Mouse (Mus musculus) heart, postnatal 10 days (tissue): ENCODE data around the gene Ptbp1. TPM values are rescaled to one million over a fixed set of nuclear protein-coding genes. Genes with fewer than 3 reads are reported as not detected.
A peak's percentile ranks its signal among the peaks of the same experiment; 100 is the strongest.

Source experiments
- DNase-seq, 2 experiments: peaks; one replicate each; pipeline ENCODE4 v3.0.0; 2021
- intact Hi-C: fragments of 180-260 bp; cut with DNase I; formaldehyde crosslinking; loops from one replicate; pipeline ENCODE4 v1.15.1; 2025
- total RNA-seq, 2 experiments: library from RNA; stranded (reverse); gene quantifications; 2 replicates each; pipeline ENCODE4 v1.2.3; 2021

Ptbp1 gene
- total RNA-seq, 2 experiments from 2014 or later, result 144 to 145 TPM

DNA sequence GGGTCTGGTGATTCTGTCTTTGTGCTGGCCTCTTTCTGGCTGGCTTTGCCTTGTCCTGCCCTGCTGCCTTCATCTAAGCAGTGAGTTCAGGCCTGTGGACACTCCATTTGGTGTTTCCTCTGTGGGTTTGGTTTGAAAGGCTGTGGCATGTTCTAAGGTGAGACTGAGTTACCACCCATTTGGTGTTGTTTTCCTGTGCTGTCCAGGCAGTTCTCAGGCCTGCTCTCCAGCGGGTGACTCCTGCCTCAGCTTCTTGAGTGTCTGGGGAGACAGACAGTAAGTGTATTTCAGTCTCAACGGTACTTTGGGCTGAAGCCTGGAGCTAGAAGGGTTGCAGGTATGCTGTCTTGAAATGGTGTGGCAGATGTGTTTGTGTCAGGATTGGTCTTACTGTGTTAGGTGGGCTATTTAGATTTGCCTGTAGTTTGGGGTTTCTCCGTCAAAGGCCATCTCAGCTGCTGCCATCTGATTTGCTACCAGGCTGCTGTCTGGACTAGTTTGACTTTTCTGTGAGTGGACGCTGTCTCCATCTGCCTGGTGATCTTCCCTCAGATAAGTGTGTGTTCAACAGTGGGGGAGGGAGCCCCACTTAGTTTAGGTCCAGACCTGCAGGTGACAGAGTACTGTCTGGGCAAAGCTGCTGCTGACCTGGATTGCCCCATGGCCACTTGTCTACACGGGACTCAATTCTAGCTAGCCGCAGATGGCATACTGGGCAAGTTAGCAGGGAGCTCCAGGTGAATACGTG lies 2.7 kb downstream of the Ptbp1 start:
- DNase-seq, result no peak
- intact Hi-C loops, result loop anchor here (5.0 kb wide), 1 partner anchor 285 kb away; the partner anchor contains the start of gene Cbarp

DNA sequence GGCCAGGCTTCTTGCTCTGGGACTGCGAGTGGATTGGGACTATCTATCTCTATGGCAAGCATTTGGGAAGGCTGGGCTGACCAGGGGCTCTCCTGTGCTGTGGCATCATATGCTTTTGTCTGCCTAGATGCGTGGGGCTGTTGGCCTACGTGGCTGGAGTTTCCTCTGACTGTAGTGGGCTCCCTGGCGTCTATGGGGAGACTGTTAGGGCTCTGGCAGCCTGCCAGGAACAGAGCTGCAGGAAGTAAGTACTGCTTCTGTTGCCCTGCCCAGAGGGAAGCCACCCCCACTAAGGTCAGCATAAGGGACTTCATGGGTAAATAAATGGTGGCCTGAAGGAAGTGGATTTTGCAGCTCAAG lies 3.2 kb downstream of the Ptbp1 start:
- intact Hi-C loops, result loop anchor here (5.0 kb wide), 1 partner anchor 285 kb away; the partner anchor contains the start of gene Cbarp
- DNase-seq, result peak; percentile 77 to 81

DNA sequence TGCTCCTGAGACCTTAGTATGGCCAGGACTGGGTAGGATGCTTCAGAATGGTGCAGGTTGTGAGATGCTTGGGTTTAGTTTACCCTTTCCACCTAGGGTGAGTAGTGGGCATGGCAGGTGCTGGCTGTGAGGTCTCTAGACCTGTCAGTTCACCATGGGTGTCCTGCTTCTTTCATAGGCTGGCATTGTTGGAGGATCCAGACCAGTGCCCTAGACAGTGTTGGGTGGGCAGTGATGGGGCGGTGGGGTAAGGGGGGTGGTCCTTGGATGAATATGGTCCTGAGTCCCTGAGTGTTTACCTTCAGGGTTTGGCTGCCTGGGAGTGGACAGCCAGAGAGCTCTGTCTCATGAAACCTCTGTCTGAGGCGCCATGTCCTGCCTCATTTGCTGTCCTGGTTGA lies 3.7 kb downstream of the Ptbp1 start:
- no peak for DNase-seq
- intact Hi-C loops, result loop anchor here (5.0 kb wide), 1 partner anchor 284 kb away; the partner anchor contains the start of gene Cbarp

DNA sequence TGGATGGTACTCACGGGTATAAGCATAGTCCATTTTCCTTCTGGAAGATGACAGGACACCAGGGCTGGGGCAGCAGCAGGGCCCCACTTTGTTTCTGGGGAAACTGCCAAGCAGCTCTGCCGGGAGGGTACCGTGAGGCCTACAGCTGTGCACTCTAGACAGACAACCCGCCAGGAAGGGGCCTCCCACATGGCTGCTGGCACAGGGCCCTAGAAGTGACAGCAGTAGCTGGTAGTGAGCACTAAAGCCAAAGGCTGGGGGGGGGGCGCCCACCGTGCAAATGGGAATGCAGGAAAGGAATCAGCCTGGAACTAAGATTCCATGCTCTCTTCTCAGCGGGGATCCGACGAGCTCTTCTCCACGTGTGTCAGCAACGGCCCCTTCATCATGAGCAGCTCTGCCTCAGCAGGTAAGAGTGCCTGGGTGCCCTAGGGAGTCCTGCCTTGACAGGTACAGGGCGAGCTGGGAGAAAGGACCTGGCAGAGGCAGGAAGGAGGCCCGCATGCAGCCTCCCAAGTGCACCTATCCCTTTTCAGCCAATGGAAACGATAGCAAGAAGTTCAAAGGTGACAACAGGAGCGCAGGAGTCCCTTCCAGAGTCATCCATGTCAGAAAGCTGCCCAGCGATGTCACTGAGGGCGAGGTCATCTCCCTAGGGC lies 4.3 kb downstream of the Ptbp1 start:
- intact Hi-C loops, result loop anchor here (5.0 kb wide), 1 partner anchor 284 kb away; the partner anchor contains the start of gene Cbarp
- peak; percentile 86 to 88 for DNase-seq

DNA sequence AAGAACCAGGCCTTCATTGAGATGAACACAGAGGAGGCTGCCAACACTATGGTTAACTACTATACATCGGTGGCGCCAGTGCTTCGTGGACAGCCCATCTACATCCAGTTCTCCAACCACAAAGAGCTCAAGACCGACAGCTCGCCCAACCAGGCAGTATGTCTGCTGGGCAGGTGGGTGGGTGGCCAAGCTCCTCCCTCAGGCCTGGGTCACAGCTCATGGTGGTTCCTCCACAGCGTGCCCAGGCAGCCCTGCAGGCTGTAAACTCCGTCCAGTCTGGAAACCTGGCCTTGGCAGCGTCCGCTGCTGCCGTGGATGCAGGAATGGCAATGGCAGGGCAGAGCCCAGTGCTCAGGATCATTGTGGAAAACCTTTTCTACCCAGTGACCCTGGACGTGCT lies 4.9 kb downstream of the Ptbp1 start:
- DNase-seq, result peak in 1 of 2 experiments; percentile 54
- intact Hi-C loops, result loop anchor here (5.0 kb wide), 1 partner anchor 283 kb away; the partner anchor contains the start of gene Cbarp

DNA sequence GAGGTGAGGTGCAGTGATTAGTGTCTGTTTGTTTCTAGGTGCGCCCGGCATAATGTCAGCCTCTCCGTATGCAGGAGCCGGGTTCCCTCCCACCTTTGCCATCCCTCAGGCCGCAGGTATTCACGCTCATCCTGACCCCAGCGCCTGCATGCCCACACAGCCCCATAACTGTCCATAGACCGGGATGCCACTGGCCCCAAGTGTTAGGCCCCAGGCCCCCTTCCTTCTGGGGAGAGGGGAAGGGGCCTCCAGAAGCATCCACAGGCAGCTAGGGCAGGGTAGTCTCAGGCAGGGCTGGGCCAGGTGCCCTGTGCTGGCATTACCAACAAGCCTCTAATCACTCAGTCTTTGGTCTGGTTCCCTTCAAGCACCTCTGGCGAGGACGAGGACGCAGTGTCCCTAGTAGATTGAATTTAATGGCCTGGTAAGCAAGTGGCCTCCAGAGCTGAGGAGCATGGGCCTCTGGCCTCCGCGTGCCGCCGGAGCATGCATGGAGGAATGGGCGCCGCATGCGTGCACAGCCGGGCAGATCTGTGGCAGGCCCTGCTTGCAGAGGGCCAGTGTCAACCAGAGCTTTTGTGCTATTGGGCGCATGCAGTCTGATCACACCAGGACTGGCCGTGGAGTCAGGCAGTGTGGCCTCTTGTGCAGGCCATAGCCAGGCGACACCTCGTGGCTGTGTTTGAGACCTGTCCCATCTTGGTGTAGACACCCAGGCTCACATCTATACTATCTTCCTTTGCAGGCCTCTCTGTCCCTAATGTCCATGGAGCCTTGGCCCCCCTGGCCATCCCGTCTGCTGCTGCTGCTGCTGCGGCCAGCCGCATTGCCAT lies 6.1 kb downstream of the Ptbp1 start:
- DNase-seq, result no peak
- intact Hi-C loops, result no loop called here

DNA sequence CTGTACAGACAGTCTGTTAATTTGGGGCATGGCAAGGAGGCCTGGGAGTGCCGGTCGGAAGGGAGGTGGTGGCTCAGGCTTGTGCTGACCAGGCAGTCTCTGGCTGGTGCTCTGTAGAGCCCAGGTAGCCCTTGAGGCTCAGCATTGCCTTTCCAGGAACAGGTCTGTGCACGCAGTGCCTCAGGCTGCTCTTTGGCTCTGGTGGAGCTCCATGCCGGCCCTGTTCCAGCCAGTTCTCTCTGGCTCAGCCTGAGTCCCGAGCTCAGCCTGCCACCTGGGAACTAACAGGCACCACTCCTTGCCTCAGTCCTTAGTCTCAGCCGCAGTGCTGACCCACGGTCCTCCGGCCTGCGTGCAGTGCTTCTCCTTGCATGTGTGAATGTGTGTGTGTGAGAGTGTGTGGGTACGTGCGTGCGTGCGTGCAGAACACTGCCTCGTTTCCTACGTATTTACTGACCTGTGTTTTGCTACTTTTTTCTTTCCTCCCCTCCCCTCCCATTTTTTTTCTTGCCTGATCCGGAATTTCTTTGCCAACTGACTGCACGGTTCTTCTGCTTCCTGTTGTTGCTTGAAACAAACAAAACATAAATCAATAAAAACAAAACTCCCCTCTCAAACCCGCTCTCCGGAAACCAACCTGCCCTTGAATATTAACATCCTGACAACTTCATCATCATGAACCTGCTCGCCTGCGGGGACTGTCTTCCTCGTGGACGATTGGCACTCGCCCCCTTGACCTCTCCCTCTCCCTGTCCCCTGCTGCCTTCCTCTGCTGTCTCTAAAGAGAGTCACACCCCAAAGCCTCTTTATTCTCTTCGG lies 7.2 kb downstream of the Ptbp1 start:
- DNase-seq, result no peak
- intact Hi-C loops, result no loop called here

DNA sequence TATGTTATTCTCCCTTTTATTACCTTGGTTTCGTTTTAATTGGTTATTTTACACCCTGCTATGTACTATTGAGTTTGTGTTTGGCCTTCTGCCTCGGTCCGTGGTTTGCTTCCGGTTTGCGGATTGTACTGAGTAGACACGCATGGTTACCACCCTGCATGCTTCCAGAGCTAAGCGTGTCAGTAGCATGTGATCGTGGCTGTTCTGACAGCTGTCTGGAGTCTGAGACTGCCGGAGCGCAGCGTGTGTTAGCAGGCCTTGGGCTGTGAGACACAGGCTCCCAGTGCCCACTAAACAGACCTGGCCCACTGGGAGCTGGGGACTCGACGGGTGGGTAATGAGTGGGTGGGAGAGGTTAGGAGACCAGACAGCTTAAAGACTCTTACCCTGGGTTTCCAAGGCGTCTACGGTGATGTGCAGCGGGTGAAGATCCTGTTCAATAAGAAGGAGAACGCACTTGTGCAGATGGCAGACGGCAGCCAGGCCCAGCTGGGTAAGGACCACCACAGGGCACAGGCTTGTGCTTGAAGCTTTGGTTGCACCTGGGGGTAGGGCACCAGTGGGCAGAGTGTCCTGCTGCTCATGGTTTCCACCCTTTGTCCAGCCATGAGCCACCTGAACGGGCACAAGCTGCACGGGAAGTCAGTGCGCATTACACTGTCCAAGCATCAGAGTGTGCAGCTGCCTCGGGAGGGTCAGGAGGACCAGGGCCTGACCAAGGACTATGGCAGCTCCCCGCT lies 8.0 kb downstream of the Ptbp1 start:
- no peak for DNase-seq
- intact Hi-C loops, result no loop called here

DNA sequence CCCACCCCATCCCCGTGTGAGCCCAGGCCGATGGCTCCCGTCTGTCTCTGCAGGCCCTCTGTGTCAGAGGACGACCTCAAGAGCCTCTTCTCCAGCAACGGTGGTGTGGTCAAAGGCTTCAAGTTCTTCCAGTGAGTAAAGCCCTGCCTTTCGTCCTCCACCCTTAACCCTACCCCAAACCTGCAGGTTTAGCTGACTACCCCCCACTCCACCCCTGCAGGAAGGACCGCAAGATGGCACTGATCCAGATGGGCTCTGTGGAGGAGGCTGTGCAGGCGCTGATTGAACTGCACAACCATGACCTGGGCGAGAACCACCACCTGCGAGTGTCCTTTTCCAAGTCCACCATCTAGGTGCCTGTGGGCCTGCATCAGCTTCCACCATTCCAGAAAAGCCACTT lies 8.7 kb downstream of the Ptbp1 start:
- intact Hi-C loops, result no loop called here
- DNase-seq, result no peak

DNA sequence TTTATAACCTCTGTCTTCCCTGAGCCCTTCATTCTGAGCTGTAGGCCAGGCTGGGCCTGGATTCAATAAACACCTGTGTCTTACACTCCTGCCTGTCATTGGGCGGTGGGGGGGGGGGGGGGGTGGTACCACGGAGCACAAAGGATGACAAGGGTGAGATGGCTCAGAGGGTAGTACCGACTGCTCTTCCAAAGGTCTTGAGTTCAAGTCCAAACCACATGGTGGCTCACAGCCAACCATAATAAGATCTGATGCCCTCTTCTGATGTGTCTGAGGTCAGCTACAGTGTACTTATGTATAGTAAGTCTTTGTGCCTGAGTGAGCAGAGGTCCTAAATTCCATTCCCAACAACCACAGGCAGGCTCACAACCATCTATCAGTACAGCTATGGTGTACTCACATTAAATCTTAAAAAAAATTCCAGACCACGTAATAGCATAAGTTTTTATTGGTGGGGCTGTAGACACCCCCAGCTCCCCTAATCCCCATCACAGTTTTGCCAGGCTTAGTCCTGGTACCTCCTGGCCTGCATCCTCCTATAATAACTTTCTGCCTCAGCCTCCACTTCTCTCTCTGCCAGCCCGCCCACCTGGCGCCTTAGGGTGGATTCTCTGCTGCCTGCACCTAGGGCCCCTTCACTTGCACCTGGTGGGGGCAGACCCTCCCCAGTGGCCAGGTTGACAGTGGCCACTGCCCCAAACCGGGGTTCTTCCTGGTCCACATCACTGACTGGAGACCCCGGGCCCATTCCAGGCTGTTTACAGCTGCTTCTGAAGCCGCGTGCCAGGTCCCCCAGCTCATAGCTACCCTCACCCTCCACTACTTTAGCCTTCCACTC lies 10.3 kb downstream of the Ptbp1 start:
- intact Hi-C loops, result loop anchor here (5.0 kb wide), 1 partner anchor 32 kb away; no protein-coding TSS in a partner anchor
- no peak for DNase-seq

DNA sequence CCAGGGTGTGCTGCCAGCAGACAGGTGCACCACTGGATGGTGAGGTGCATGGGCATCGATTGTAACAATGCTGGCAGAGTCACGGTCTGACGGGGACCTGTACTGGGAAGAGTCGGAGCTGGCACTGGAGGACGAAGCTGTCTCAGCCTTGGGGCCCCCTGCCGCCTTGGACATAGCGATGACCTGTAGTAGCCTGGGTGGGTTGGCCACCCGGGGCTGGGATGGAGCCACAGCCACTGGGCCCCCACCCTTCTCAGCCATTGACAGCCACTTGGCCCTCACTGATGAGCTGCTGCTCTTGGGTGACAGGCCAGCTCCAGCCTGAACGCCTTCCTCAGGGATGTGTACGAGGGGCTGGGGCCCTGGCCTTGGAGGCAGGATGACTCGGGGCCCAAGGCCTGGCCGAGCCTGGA lies 11.0 kb downstream of the Ptbp1 start:
- no peak for DNase-seq
- intact Hi-C loops, result loop anchor here (5.0 kb wide), 1 partner anchor 33 kb away; no protein-coding TSS in a partner anchor

DNA sequence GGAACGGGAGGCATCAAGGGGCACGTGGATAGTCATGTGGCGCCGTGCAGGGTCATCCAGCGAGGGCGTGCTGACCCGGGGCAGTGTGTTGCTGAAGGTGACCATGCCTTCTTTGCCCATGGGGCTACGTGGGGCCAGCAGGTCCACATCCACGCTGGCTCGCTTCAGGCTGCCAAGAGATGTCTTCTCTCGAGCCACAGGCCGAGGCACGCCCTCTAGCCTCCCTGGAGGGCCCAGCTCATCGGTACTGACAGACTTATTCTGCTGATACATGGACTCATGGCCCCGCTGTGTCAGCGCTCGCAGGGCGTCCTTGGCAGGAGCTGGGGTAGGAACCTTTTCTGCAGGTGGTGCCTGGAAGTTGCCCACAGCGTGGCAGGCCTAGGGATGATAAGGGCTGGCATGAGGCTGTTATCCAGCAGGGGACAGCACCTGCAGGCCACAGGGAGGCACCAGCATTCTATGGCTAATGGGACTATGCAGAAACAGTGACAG lies 11.6 kb downstream of the Ptbp1 start:
- intact Hi-C loops, result loop anchor here (5.0 kb wide), 1 partner anchor 34 kb away; no protein-coding TSS in a partner anchor
- peak; percentile 54 for DNase-seq

DNA sequence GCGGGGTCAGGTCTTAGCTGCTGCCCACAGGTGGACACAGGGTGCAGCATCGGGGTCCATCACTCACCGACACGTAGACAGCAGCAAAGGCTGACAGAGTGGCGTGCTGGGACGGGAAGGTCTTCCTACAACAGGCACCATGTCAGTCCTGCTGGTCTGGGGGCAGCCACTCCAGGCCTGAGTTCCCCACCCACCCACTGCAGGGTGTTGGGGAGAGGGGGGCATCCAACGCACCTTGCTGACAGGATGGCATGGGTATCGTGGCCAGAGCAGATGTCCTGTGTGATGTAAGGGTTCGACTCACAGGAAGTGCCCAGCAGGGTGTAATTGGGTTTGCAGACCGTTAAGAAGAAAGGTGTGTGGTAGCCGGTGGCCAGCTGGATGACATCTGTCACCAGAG lies 12.4 kb downstream of the Ptbp1 start:
- intact Hi-C loops, result loop anchor here (5.0 kb wide), 1 partner anchor 34 kb away; no protein-coding TSS in a partner anchor
- no peak for DNase-seq

DNA sequence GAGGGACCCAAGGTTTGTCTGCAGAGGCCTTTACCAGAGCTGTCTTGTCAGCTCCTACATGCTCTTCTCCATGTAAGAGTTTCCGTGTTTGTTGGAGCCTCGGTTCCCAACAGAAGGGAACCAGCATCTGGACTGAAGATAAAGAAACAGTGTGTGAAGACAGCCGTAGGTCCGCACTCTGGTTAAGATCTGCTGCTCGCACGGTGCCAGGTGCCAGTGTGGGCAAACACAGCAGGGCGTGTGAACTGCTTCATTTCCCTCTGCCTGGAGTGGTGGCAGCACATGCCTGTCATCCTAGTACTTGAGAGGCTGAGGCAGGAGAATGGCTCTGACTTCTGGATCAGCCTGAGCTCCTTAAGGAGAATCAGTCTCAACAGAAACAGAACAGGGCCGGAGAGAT lies 17.6 kb downstream of the Ptbp1 start:
- intact Hi-C loops, result no loop called here
- DNase-seq, result no peak

DNA sequence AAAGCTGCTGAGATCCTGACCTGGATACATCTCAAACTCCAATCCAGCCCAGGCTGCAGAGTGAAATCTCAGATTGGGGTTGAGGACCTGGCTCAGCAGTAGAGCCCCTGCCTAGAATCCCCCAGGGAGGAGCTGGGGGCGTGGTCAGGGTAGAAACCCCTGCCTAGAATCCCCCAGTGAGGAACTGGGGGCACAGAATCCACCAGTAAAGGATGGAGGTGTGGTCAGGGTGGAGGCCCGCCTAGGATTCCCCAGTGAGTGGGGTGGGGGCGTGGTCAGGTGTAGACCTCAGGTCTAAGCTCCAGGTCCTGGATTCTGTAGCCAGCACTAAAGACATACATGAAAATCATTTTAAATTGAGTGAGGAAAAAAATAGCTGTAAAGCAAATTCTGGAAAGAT lies 18.6 kb downstream of the Ptbp1 start:
- intact Hi-C loops, result no loop called here
- DNase-seq, result no peak

DNA sequence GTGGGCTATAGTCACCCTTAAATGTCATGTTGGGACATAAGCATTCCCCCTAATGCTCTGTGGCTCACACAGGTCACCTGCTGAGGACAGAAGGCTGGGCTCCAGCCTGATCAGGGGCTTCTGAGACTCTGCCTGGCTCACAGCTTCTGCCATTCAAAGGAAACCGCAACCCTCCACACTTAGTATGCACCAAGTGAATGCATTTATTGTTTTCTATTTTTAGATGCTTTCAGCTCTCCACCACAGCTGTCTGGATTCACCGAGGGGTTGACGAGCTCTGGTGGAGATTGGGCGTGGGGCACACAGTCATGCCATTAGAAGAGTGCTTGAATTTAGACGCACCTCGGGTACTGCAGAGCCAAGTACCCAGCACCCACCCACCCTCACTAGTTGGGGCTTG lies 19.1 kb downstream of the Ptbp1 start:
- intact Hi-C loops, result no loop called here
- DNase-seq, result no peak

DNA sequence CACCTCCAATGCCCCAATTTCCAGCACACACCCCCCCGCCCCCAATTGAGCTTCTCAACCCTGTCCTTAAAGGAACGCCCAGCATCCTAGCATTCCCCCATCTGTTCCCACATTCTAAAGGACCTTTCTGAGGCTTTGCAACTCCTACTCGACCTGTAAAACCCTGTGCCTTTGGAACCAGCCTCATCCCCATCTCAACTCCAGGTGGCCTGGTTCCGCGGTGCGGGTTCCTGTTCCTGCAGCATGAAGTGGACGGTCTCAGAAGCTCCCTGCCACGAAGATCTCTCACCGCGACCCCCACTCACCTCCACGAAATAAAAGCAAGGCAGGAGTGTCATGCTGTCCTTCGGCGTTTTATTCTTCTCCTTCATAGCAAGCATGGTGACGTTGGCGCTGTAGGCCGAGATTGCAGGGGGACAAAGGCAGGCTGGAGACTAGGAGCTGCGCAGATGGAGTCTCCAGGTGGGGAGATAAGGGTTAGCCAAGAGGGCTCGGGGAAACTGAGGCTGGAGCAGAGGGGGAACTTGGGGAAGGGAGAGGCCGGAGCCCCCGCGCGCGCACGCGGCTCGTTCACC lies 19.6 kb downstream of the Ptbp1 start:
- no peak for DNase-seq
- intact Hi-C loops, result no loop called here

DNA sequence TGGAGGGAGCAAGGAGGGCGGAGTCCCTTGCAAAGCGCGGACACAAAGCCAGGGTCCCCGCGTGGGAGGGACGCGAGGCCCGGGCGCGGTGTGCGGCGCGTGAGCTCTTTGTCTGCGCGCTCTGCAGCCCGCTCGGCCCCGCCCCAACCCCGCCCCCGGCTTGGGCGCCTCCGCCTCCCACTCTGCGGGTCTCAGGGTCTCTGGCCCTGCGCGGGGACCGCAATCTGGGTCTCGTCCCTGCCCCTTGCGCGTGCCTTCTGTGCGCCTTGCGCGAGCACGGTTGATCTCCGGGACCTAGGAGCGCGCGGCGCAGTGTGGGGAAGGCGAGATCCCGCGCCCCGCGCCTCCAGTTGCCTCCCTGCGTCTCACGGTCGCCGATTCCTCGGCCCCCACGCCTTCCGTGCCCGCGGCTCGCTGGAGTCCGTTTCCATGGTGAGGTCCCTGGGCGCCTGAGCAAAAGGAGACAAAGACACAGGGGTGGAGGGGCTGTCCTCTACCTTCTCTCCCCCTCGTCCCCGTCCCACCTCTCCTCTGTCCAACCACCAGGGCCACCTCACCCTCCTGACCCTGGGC lies 20.1 kb downstream of the Ptbp1 start, which contains the start of the genes Prtn3 and Plppr3:
TSS of gene Prtn3 (plus strand) at position 187 of the 573 bp plus-strand sequence.
TSS of gene Plppr3 (minus strand) at position 345 of the 573 bp plus-strand sequence.
- no peak for DNase-seq
- intact Hi-C loops, result no loop called here
